Mouse (Mus musculus) frontal cortex, postnatal 14 days (tissue): Measurements from ENCODE around the gene Gltp.

ENCODE experiments used
- DNase-seq, 2 experiments: peaks; one replicate each; pipeline ENCODE4 v3.0.0; 2022; ENCODE audit warnings: low spot score in 2 of 2

The Gltp gene

DNA sequence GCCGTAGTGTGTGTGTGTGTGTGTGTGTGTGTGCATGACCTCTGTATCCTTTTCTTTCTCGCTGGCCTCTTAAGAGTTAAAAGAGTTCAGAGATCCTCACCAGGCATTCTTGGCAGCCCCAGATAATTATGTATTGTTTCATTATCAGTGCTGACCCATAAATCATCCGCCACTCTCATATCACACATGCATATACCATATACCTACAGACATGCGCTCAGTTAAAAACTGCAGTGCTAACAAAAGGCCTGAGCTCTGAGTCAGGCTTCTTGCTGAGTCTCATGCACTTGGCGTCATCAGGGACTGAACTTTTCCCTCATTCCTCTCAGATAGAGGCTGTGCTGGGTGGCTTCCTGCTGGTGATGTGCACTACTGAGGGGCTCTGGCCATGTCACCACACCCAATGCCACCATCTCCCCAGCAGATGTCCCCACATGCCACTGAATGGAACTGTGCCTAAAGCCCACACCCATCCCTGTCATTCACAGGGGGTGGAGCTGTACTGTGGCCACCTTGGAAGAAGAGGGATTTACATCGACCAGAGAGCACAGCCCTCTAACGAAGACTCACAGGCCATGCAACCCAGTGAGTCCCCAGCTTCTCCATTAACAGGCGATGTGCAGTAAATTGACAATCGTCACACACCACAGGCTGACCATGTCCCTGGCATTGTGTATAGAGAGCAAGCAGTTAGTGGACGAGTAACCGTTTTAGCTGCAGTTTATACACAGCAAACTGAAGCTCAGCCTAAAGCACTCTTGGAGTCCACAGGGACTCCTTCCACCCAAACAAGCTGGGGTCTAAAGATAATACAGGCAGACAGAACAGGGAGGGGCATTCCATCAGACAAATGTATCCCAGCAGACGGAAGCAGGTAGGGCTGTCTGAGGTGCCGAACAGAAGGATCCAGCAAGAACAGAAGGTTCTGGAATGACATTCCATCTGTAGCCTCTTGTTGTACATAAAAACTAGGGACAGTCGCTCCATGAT, 11.9 kb upstream of the Gltp start:
- no peak for DNase-seq

DNA sequence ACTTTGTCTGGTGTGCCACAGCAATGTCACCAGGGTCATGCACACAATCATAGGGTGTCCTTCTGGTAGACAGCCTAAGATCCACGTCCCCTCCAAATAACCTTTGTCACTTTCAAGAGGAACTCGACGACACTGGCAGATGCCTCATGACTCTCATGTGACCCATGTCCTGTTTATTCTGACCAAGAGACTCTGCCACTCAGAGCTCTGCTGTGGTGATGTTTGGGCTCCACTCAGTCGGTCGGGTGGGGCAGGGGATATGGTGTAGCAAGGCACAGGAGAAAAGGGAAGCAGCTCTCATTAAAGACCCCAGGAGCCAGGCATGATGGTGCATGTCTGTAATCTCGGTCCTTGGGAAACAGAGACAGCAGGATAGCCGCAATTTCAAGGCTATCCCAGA, 8.2 kb upstream of the Gltp start:
- no peak for DNase-seq

DNA sequence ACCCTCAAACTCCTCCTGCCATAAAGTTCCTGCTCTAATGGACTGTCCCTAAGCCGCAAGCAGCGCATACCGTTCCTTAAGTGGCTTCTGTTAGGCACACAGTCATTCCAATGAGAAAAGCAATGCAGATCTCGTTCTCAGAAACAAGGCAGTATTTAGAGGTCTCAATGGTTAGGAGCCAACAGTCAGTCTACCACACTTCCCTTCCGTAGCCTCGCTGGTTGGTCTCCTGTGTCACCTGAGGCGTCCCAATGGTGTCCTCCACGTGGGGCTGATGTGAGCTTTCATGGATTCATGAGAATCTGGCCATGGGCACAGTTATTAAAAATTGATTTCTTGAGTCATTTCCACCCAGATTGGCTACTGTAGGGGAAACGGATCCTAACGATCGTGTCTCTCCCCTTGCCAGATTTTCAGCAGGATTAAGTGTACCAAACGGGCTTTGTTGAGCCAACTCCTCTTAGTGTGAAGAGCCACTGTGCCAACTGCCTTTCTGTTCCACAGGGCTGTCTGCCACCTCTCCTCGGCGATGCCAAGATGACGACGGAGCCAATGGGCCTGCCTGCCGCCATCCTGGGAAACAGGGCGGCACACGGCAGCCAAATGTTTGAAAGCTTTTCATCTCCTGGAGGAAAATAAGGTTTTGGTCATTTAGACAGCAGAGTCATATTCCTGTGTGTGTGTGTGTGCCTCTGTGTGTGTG, 7.4 kb upstream of the Gltp start:
- peak; percentile 55 to 62 for DNase-seq

DNA sequence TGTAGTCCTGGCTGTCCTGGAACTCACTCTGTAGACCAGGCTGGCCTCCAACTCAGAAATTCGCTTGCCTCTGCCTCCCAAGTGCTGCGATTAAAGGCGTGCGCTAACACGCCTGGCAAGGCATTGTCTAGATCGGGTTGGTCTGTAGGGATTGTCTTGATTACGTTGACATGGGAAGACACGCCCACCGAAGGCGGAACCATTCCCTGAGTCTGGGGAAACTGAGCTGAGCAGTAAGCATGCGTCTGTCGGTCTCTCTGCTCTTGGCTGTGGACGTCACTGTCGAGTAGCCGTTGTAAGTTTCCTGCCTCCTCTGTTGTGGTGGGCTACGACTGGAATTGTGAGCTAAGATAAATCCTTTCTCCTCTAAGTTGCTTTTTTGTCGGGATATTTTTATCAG, 6.2 kb upstream of the Gltp start:
- no peak for DNase-seq

DNA sequence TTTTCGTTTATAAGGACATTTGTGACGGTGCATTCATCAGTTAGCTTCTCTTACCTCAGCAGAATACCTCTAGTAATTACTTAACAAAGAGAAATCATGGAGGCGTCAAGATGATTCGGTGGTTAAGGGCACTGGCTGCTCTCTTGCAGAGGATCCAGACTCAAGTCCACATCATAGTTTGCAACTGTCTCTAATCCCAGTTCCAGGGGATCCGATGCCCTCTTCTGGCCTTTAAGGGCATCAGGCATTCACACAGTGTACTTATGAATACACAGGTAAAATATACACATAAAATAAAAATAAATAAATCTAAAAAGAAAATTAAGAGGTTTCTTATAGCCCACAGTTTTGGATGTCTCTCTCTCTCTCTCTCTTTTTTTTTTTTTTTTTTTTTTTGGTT, 5.0 kb upstream of the Gltp start:
- DNase-seq: no peak

DNA sequence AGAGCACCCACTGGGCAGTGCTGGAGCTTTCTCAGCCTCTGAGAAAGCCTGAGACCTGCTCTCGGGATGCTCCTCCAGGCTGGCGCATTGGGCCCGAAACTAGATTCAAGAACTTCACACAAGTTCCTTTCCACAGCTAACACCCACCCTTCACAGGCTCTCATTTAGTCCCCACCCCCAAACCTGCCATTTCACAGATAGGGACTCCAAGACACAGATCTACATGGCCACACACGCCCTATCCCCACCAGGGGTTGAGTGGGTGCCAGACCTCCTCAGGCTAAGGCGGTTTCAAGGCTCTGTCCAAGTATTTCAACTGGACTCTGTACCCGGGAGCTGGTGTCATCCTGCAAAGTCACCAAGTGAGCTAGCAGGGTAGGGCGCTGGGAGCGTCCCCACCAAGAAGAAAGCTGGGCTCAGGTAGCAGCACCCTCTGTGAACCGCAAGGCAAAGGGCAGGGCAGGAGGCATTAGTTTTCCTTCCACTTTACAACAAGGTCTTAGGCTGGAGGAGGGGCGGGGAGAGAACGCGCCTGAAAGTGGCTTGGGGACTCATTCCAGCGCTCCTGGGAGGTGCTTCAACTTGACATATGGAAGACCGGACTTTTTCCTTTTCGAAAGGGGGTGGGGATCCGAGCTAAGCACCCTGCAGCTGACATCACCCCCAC, 951 bp downstream of the Gltp start:
- no peak for DNase-seq

DNA sequence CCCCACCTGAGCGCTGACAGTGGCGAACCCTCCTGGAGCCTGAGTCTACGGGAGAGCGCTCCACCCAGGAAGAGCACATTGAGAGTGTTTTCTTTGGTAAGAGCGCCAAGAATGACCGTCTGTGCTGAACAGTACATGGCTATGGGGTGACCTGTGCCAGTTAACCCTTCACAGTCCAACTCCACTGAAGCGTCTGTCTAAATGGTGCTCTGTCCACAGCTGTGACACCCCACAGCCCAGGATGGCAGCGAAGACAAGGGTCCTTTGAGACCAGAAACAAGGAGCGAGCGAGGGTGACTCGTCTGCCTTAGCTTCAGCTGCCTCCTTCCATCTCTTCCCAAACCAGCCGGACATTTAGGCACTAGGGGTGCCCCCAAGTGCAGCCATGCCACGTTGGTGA, 2.1 kb downstream of the Gltp start:
- DNase-seq: no peak

DNA sequence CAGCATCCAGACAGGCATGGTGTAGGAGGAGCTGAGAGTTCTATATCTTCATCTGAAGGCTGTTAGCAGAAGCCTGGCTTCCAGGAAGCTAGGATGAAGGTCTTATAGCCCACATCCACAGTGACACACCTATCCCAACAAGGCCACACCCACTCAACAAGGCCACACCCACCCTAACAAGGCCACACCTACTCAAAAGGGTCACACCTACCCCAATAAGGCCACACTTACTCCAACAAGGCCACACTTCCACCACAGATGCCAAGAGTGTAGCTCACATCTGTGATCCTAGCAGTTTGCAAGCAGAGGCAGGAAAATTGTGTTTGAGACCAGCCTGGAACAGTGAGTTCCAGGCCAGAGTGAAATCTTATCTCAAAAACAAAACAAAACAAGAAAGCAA, 2.9 kb downstream of the Gltp start:
- no peak for DNase-seq

DNA sequence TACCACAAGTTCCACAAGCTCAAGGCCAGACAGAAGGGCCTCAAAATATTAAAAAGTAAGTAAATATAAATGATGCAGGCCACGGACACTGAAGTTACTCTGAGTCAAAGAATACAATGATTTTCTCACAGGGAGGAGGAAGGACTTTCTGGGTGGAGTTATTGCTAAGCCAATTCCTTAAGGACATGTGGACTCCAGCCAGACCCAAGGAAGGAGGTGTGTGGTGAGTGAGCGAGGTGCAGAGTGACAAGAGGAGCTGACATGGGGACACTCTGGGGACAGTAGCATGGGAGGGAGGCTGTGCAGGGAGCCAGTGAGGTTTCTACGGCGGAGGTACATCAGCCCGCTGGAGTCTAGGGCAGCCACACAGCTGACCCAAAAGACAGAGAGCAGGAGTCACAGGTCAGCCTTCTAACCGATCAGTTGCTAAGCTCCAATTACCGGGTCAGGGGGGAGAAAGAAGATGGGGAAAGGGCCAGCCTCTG, 4.0 kb downstream of the Gltp start:
- no peak for DNase-seq

DNA sequence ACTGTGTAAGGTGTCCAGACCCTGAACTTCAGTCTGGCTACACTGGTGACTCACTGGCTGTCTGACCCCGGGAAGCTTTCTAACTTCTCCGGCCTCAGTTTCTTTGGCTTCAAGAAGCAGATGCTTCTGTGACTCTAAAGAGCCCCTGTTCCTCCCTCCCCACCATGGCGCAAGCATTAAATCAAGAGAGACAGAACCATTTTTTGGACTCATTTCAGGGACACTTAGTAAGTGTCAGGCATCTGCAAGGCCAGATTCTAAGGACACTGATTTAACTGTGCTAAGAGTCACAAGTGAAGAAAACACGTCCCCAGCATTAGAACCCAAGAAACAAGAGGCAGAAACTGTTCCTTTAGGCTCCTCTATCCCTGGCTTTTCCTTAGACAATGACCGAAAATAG, 4.8 kb downstream of the Gltp start:
- no peak for DNase-seq

DNA sequence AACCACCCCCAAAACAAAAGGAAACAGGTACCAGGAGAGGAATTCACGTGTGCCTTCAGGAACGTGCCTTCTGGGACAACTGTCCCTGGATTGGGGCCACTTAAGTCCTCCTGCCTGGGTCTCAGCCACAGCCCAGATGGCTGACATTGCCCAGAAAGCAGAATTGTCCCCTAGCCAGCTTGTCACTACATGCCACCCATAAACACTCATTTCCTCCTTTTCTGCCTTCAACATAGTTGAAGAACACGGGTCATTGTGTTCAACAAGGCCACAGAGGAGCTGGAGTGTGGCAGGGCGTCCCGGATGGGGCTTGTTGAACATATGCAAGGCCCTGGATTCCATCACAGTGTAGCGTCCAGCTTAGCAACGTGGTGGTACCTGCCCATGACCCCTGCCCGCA, 9.1 kb downstream of the Gltp start:
- DNase-seq: no peak

DNA sequence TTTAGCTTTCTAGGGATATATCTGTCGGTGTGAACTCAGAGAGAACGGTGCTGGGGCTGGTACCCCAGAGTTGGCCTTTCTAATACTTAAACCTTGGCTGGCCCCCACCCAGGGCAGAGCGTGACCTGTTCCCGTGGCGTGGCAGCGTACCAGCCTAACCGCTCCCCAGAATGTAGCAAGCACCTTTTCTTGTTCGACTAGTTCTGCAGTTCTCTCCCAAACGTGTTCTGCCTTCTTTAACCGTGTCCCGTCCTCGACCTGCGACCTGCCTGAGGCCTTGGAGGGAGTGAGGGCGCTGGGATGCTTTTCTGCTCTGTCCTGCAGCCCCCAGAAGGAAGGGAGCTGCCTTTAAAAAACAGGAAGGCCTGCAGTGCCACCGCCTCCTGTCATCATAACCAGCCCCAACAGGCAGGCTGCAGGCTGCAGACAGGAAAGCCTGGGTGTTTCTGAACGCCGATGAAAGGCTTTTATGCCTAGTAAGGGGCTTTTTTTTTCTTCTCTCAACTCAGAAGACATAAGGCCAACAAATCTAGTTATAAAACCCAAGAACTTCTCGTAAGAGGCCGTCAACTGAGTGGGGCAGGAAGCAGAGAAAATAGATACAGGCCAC, 10.0 kb downstream of the Gltp start:
- no peak for DNase-seq

DNA sequence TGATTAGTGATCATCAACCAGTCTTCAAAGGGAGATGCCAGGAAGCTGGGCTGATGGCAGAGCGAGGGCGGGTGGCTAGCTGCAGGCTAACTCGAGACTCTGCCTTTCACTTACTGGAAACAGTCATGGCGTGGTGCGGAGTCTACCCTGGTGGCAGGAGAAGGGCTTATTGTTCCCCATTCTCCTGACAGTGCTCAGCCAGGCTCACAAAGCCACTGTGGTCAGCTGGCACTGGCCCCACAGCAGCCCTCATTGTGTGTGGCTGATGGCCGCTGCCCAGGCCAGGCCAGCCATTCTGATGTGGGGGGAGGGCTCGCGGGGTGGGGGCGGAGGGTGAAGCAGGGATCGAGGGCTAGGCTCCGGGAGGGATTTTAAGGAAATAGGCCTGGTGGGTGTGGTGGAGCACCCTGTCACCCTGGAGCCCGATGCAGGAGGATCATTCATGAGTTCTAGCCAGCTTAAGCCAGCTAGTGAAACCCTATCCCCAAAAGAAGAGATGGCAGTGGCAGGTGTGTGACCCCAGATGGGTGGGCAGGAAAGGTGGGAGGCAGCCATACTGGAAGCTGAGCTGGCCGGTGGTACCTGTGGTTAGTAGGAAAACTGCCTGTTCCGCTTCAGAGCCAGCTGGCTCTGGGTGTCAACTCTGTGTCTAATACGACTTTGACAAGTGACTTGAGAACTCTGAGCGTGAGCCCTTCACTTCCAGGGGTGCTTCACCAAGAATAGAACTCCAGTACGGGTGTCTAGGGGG, 10.8 kb downstream of the Gltp start:
- no peak for DNase-seq

DNA sequence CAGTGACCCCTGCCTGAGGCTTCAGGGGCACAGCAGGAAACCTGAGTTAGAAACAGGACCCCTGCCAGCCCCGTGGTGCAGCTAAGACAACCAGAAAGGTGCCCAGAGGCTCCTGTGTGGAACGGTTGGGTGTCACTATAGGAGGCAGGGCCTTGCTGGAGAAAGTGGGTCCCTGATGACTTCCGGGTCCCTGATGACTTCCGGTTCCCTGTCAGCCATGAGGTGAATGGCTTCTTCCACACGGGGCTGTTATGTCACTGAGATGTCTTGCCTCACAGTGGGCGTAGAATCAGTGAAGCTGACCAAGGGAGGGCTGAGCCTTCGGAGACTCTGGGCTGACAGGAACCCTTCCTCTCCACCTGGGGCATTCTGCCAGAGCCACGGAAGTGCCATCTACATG, 16.2 kb downstream of the Gltp start:
- no peak for DNase-seq

DNA sequence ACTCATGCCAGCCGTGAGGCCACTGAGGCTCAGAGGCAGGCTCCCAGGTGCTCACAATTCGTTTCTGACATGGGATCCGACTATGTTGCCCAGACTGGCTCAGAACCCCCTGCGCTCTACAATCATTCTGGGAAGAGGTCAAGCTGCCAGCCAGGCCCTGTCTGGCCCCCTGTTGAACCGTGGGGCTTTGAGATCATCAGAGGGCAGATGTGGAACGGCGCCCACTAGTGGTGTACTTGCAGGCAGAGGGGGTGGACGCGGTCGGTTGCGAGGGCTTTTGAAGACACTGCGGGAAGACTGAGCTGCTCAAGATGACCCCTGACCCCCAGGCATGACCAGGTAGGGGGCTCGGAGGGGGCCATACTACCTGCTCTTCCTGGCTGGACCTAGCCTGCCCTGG, 17.7 kb downstream of the Gltp start:
- DNase-seq: no peak

DNA sequence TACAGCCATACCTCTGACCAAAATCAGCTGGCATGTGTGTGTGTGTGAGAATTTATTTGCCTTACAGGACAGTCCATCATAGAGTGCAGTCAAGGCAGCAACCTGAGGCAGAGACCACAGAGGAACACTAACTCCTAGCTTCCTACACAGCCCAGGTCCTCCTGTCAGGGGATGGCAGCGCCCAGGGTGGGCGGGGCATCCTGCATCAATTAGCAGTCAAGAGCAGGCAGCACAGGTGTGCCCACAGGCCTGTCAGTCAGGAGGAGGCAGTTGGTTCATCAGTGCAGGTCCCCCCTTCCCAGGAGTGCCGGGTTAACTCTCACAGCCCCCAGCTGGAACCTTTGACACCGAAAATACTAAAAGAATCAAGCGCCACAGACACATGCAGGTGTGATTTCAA, 21.8 kb downstream of the Gltp start:
- no peak for DNase-seq

DNA sequence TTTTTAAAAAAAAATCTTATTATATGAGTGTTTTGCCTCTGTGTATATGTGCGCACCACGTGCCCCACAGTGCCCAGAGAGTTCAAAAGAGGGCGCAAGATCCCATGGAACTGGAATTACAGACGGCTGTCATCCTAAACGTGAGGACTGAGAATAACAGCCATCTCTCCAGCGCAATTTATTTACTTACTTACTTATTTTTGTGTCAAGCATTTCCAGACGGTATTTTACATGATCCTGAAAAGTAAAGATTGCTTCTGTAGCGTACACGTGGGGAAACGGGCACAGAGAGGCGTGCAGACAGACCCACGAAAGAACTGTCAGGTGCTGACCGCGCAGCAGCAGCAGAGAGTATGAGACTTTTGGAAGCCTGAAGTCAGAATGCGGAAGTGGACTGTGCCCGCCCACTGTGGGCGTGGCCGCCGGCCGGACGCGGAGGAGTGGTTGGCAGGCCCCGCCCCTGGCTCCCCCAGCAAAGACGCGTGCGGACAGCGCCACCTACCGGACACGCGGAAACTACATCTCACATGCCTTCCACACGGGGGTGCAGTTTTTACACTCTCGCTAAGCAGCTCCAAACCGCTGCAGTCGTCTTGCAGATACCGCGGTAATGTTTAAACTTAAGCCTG, 23.4 kb downstream of the Gltp start:
- peak; percentile 93 to 98 for DNase-seq

DNA sequence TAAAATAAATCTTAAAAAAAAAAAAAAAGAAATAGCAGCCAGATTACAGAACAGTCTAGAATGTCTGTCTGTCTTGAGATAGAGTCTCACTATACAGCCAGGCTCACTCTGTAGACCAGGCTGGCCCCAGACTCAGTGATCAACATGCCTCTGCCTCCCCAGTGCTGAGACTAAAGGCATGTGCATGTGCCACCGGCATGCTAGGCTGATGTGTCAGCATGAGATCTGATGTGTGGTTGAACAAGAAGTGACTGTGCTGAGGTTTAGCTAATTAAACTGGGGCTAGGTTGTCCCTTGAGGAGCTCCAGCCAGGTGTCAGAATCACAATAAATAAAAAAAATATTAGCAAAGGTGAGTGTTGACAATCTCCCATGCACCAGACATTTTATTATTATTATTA, 24.1 kb downstream of the Gltp start:
- no peak for DNase-seq

DNA sequence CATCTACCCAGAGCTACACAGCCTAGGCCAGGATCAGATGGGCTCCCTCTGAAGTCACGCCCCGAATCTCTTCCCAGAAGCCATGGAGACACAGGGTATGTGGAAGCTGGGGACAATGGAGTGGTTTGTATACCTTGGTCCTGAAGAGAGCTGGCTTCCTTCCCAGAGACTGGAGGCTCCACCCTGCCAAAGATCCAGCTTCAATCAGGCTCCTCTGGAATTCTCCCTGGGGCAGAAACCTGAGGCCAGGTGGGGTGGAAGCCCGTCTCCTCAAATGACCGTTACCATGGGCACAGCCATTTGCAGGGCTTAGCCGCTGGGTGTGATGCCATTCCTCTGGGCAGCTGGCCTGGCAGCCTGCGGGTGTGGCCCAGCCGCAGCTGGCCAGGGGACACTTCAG, 26.0 kb downstream of the Gltp start:
- DNase-seq: no peak

DNA sequence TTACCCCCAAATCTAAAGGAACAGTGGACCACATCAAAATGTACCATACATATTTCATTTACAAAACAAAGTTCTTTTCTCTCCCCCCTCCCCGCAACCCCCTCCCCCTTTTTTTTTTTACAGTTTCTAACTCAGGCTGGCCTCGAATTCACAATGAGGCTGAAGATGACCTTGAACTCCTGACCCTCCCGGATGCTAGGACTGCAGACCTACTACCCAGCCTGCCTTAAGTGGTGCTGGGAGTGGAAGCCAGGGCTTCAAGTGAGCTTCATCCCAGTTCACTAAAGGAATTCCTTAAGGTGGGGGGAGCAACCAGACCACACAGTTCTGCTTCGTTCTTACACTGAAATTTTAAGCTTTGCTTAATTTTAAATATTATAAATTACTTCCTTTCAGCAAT, 26.6 kb downstream of the Gltp start:
- DNase-seq: no peak

DNA sequence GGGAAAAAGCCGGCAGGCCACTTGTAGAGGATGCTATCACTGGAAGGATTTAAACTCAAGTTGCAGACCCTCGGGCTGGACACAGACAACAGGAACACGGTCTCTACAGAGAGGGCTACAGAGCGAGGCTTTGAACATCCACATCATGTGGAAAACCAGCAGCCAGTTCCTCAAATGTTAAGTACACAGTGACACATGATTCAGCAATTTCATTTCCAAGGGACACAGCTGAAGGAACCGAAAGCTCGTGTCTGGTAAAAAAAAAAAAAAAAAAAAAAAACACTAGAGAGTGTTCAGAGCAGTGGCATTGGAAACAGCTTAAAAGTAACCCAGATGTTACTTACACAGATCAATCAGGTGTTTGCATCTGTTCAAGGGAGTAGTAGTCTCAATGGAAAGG, 29.8 kb downstream of the Gltp start:
- DNase-seq: no peak
